Mouse (Mus musculus) intestine, embryonic 14.5 days (tissue): Measurements from ENCODE around the gene Ugt2b35. TPM values are rescaled to one million over a fixed set of nuclear protein-coding genes. Genes with fewer than 3 reads are reported as not detected.

ENCODE experiments used
- ATAC-seq: fragments of 200-750 bp; cut with Nextera tagmentation; replicated peaks from 2 replicates; pipeline ENCODE4 v1.8.0; 2017; ENCODE audit warnings: low read depth, moderate number of reproducible peaks, moderate TSS enrichment, moderate library complexity; ENCODE audit not compliant: low FRiP score, low TSS enrichment
- DNase-seq: peaks from one replicate; pipeline ENCODE4 v3.0.0-alpha.2; 2018; ENCODE audit warnings: low spot score
- H3K27ac ChIP-seq: fragments of 300-500 bp; sonication (generic); 2 replicates; pipeline ENCODE4 v1.5.1; 2014; ENCODE audit warnings: low read depth, mild to moderate bottlenecking, control low read depth
- H3K27me3 ChIP-seq: fragments of 300-500 bp; sonication (generic); replicated peaks from 2 replicates; pipeline ENCODE4 v1.6.1; 2014; ENCODE audit warnings: low read length, control low read depth; ENCODE audit not compliant: control insufficient read depth, insufficient read depth
- H3K36me3 ChIP-seq: fragments of 300-500 bp; sonication (generic); 2 replicates; pipeline ENCODE4 v1.6.1; 2014; ENCODE audit warnings: low read length, control low read depth; ENCODE audit not compliant: control insufficient read depth, insufficient read depth
- H3K4me1 ChIP-seq: fragments of 300-500 bp; sonication (generic); replicated peaks from 2 replicates; pipeline ENCODE4 v1.6.1; 2014; ENCODE audit warnings: low read length, control low read depth, mixed read lengths; ENCODE audit not compliant: control insufficient read depth, insufficient read depth
- H3K4me2 ChIP-seq: fragments of 300-500 bp; sonication (generic); 2 replicates; pipeline ENCODE4 v1.6.1; 2014; ENCODE audit warnings: low read length
- H3K4me3 ChIP-seq: fragments of 300-500 bp; sonication (generic); 2 replicates; pipeline ENCODE4 v1.5.1; 2014; ENCODE audit warnings: low read depth, low read length, control low read depth, mixed read lengths
- H3K9ac ChIP-seq: fragments of 300-500 bp; sonication (generic); 2 replicates; pipeline ENCODE4 v1.6.1; 2014; ENCODE audit warnings: mild to moderate bottlenecking, low read length
- H3K9me3 ChIP-seq: fragments of 300-500 bp; sonication (generic); 2 replicates; pipeline ENCODE4 v1.6.1; 2016; ENCODE audit warnings: low read length, control low read depth; ENCODE audit not compliant: control insufficient read depth
- WGBS: fragments of 180-500 bp; shearing (Covaris S2); extraction: QIAGEN DNeasy Blood & Tissue Kit; methylation state at CpG from one replicate; pipeline ENCODE4 v1.1.7; 2014; 5-methylcytosine and 5-hydroxymethylcytosine counted together
- polyA plus RNA-seq: library from polyadenylated mRNA; unstranded; fragments of >200 nt; fragmentation: Nextera tagmentation; extraction: Ambion mirVana; gene quantifications from 2 replicates; pipeline ENCODE4 v1.2.1, GENCODE M21; 2014

Ugt2b35 gene
- polyA plus RNA-seq, 1 experiment from 2014 or later = 3.3 TPM

DNA sequence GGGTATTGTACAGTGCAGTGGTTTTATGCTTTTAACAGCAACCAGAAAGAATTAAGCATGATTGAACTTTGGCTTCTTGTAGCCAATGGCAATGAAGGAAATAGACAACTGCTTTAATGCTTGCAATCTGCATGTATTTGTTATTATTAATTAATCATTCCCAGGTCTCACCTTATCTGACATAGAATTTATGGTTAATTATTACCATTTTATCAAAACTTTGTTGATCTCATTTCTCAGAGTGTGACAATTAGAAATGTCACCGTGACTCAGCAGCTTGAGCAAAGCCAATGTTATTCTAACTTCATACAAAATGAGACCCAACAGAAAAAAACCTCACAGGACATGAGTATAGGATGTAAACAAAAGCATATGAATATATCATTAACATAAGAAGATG is 30.0 kb downstream of the Ugt2b35 start:
- Histone ChIP-seq H3K36me3 (no peaks in the 10 kb centered on the region), H3K9ac (no peak overlapping the region), H3K27ac (no peak overlapping the region), H3K4me3 (no peak overlapping the region), H3K4me1 (no peaks in the 10 kb centered on the region), H3K9me3 (no peaks in the 10 kb centered on the region), H3K27me3 (no peaks in the 10 kb centered on the region), H3K4me2 (no peak overlapping the region)
- no peak for DNase-seq
- ATAC-seq = no peak
- WGBS = 89% methylated on average over 1 of the region's 1 CpGs

Other genes with a start within 250 kb of the Ugt2b35 start
- 43.0 and 45.1 TPM in 2 replicates for gene Ythdc1, start 196.6 kb upstream of the Ugt2b35 start, polyA plus RNA-seq
- gene Ugt2b34, start 93.9 kb upstream of the Ugt2b35 start, polyA plus RNA-seq = 104 and 105 TPM in 2 replicates
- gene Ugt2b1, start 74.3 kb upstream of the Ugt2b35 start, polyA plus RNA-seq = 0.07 TPM in 1 of 2 replicates, not detected in the other
- 5.2 and 8.2 TPM in 2 replicates for gene Ugt2b36, start 91.7 kb downstream of the Ugt2b35 start, polyA plus RNA-seq
- 7.8 and 9.5 TPM in 2 replicates for gene Ugt2b5, start 139.5 kb downstream of the Ugt2b35 start, polyA plus RNA-seq